Mouse (Mus musculus): ENCODE data around the gene Gm20431. TPM values are rescaled to one million over a fixed set of nuclear protein-coding genes. Genes with fewer than 3 reads are reported as not detected.

Gm20431 gene
- total RNA-seq, 2 experiments from 2014 or later, result 21.6 to 23.2 TPM

GRCm38 (mm10) chr2:167606745-167607123 is 54.6 kb downstream of the Gm20431 start:
- no peak for DNase-seq
- intact Hi-C loops (cut with DNase I), result no loop called here

GRCm38 (mm10) chr2:167605817-167606744 is 55.2 kb downstream of the Gm20431 start:
- intact Hi-C loops (cut with DNase I), result loop anchor here (1.0 kb wide), 2 partner anchors 69 to 74 kb away; no protein-coding TSS in a partner anchor
- no peak for DNase-seq

GRCm38 (mm10) chr2:167605178-167605794 is 56.0 kb downstream of the Gm20431 start:
- DNase-seq, result peak; percentile 93 to 97
- intact Hi-C loops (cut with DNase I), result loop anchor here (1.0 kb wide), 2 partner anchors 68 to 73 kb away; no protein-coding TSS in a partner anchor

GRCm38 (mm10) chr2:167602978-167603377 is 58.3 kb downstream of the Gm20431 start:
- intact Hi-C loops (cut with DNase I), result no loop called here
- peak; percentile 63 to 67 for DNase-seq

GRCm38 (mm10) chr2:167602364-167602763 is 58.9 kb downstream of the Gm20431 start:
- DNase-seq, result no peak
- intact Hi-C loops (cut with DNase I), result no loop called here

GRCm38 (mm10) chr2:167600481-167600995 is 60.8 kb downstream of the Gm20431 start:
- DNase-seq, result no peak
- intact Hi-C loops (cut with DNase I), result no loop called here

- no peak for DNase-seq
- intact Hi-C loops (cut with DNase I), result no loop called here
Measured at GRCm38 (mm10) chr2:167599917-167600316, 61.4 kb downstream of the Gm20431 start.

- intact Hi-C loops (cut with DNase I), result no loop called here
Measured at GRCm38 (mm10) chr2:167599195-167599594, 62.1 kb downstream of the Gm20431 start.

GRCm38 (mm10) chr2:167597492-167598186 is 63.7 kb downstream of the Gm20431 start:
- peak; percentile 76 to 77 for DNase-seq
- intact Hi-C loops (cut with DNase I), result no loop called here

More at GRCm38 (mm10) chr2:167599195-167599594, 62.1 kb downstream of the Gm20431 start:
- DNase-seq, result no peak

- intact Hi-C loops (cut with DNase I), result no loop called here
Measured at GRCm38 (mm10) chr2:167596726-167597491, 64.4 kb downstream of the Gm20431 start.

GRCm38 (mm10) chr2:167596262-167596661 is 65.0 kb downstream of the Gm20431 start:
- DNase-seq, result no peak
- intact Hi-C loops (cut with DNase I), result no loop called here

More at GRCm38 (mm10) chr2:167596726-167597491, 64.4 kb downstream of the Gm20431 start:
- peak in 1 of 2 experiments; percentile 41 for DNase-seq

GRCm38 (mm10) chr2:167595761-167596171 is 65.5 kb downstream of the Gm20431 start:
- DNase-seq, result peak; percentile 75 to 76
- intact Hi-C loops (cut with DNase I), result loop anchor here (2.0 kb wide), 2 partner anchors 31 to 57 kb away; partner anchors contain the start of gene Snai1

GRCm38 (mm10) chr2:167594444-167594934 is 66.8 kb downstream of the Gm20431 start:
- DNase-seq, result peak; percentile 97 to 98
- intact Hi-C loops (cut with DNase I), result loop anchor here (2.0 kb wide), 2 partner anchors 30 to 56 kb away; partner anchors contain the start of gene Snai1

GRCm38 (mm10) chr2:167593551-167594250 is 67.6 kb downstream of the Gm20431 start:
- intact Hi-C loops (cut with DNase I), result loop anchor here (2.0 kb wide), 2 partner anchors 29 to 55 kb away; partner anchors contain the start of gene Snai1
- no peak for DNase-seq

GRCm38 (mm10) chr2:167588774-167589577 is 72.3 kb downstream of the Gm20431 start:
- DNase-seq, result peak; percentile 68 to 72
- intact Hi-C loops (cut with DNase I), result no loop called here

- no peak for DNase-seq
- intact Hi-C loops (cut with DNase I), result loop anchor here (2.0 kb wide), 1 partner anchor 16 kb away; no protein-coding TSS in a partner anchor
Measured at GRCm38 (mm10) chr2:167586976-167587375, 74.3 kb downstream of the Gm20431 start.

- intact Hi-C loops (cut with DNase I), result loop anchor here (2.0 kb wide), 1 partner anchor 15 kb away; no protein-coding TSS in a partner anchor
- peak; percentile 49 to 66 for DNase-seq
Measured at GRCm38 (mm10) chr2:167586041-167586440, 75.3 kb downstream of the Gm20431 start.

- intact Hi-C loops (cut with DNase I), result no loop called here
- DNase-seq, result no peak
Measured at GRCm38 (mm10) chr2:167585273-167585672, 76.0 kb downstream of the Gm20431 start.

All from heart, postnatal 10 days (tissue).